Mouse (Mus musculus) T-cell, adult 2 months (primary cell): ENCODE measurements around the gene Rapgef5.
"Not testable (repeated sequence)": the region's sequence is repeated elsewhere in the genome, so short reads cannot be mapped to it uniquely, and the experiment has no call there.

ENCODE experiments used
- DNase-seq: peaks from one replicate; pipeline ENCODE4 v3.0.0; 2022; ENCODE audit warnings: low spot score

The Rapgef5 gene

GRCm38 (mm10) chr12:117770211-117770610, 253.9 kb downstream of the Rapgef5 start:
- no peak for DNase-seq

DNA sequence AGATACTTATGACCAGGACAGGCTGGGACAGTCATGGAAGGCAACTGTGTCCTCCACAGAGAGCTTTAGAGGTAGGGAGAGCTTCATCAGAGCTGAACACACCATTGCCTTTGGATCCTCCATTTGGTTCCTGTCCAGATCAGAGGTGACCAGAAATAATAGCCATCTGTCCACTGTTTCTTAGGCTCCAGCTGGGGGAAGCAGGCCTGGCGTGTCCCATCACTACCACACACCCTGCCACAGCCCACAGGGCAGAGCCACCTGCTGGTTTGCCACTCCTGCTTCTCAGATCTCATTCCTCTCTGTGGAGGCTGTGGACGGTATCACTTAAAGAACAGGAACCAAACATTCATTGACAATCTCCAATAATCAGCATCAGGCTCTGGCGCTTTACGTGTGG, 254.9 kb downstream of the Rapgef5 start:
- no peak for DNase-seq

DNA sequence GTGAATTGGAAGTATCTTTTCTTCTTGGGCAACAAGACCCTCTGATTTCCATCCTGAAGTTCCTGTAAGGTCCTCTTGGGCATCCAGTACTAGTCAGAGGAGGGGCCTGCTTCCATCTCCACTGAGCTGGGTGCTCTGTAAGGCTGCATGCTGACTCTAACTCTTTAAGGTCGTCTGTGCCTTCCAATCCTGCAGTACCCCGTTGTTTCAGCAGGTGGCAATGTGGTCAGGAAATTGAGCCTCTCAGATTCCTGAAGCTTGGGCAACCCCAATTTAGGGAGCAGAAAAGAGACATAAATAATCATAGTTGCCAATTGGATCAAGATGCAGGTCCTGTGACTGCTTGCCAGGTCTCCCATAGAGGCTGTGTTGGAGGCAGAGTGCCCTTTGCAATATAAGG, 256.4 kb downstream of the Rapgef5 start:
- DNase-seq, result peak; percentile 10

GRCm38 (mm10) chr12:117776841-117777240, 260.6 kb downstream of the Rapgef5 start:
- no peak for DNase-seq

DNA sequence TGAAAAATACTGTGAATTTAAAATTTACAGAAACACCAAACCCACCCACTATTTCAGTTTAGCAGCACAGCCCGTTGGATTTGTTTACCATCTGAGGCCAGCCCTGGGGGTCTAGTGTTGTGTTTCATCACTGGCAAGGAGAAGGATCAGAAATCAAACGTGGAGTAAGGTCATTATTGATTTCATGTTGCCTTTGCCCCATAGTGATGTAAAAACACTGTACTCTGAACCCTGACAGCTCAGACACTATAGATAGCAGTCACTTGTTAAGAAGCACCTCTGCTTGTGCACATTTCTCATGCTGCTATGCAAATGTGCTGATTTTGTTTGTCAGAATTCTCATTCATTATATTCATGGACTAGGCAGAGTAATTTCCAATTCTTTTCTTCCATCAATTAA, 265.1 kb downstream of the Rapgef5 start:
- DNase-seq, result no peak

GRCm38 (mm10) chr12:117783426-117783825, 267.1 kb downstream of the Rapgef5 start:
- no peak for DNase-seq

DNA sequence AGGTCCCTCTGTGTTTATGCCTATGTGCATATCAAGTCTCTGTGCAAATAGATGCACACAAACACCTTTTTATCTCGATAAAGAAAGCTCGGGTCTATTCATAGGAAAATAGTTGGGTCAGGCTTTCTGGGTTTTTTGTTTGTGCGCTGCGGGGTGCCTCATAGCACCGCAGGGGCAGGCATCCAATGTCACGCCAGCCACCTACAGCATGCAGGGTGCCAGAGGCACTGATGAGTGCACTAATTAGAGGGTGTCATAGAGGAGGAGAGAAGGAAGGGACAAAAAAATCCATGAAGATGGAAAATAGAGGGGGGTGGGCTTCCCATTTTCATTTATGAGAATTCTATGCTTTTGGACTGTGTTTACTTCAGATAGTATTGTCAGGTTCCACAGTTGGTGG, 270.3 kb downstream of the Rapgef5 start:
- DNase-seq, result no peak

- DNase-seq, result no peak
These were observed 272.3 kb downstream of the Rapgef5 start for GRCm38 (mm10) chr12:117788513-117789011.

GRCm38 (mm10) chr12:117789017-117789416, 272.7 kb downstream of the Rapgef5 start:
- no peak for DNase-seq

GRCm38 (mm10) chr12:117795303-117795702, 279.0 kb downstream of the Rapgef5 start:
- DNase-seq, result no peak

DNA sequence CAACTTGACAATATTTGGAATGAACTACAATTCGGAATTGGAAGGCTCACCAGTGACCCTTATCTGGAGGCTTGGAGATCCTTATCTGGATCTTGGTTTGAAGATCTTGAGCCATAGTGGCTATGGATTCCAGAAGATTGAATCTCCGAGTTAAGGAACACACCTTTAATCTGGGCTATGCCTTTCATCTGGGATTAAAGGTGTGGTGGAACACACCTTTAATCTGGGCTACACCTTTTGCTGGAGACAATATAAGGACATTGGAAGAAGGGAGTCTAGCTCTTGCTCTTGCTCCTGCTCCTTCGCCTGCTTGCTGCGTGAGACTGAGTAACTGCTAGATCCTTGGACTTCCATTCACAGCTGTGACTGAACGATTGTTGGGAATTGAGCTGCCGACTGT, 287.7 kb downstream of the Rapgef5 start, which contains the start of gene Cdca7l:
Gene Cdca7l, plus strand, starts transcription at position 301 of the 400 bp plus-strand sequence.
- DNase-seq, result not testable (repeated sequence)

- no peak for DNase-seq
These were observed 289.3 kb downstream of the Rapgef5 start for GRCm38 (mm10) chr12:117805576-117805975.

GRCm38 (mm10) chr12:117806007-117806451, 289.8 kb downstream of the Rapgef5 start:
- no peak for DNase-seq

GRCm38 (mm10) chr12:117806470-117806869, 290.2 kb downstream of the Rapgef5 start:
- no peak for DNase-seq

GRCm38 (mm10) chr12:117807637-117808036, 291.4 kb downstream of the Rapgef5 start:
- DNase-seq, result no peak

GRCm38 (mm10) chr12:117808355-117809326, 292.4 kb downstream of the Rapgef5 start:
- no peak for DNase-seq
